Mouse (Mus musculus) lung, postnatal 0 days (tissue): ENCODE data around the gene Babam1. TPM values are rescaled to one million over a fixed set of nuclear protein-coding genes. Genes with fewer than 3 reads are reported as not detected.

Experiments
- ATAC-seq: fragments of 200-750 bp; cut with Nextera tagmentation; 2 replicates; pipeline ENCODE4 v1.8.0; 2017; ENCODE audit warnings: moderate library complexity
- DNase-seq: peaks from one replicate; pipeline ENCODE4 v3.0.0-alpha.2; 2016; ENCODE audit warnings: low spot score
- H3K27ac ChIP-seq: fragments of 300-500 bp; sonication (generic); 2 replicates; pipeline ENCODE4 v1.5.1; 2014; ENCODE audit warnings: antibody characterized with exemption, mild to moderate bottlenecking, low read length, mixed read lengths
- H3K27me3 ChIP-seq: fragments of 300-500 bp; sonication (generic); replicated peaks from 2 replicates; pipeline ENCODE4 v1.6.1; 2014; ENCODE audit warnings: low read length, mixed read lengths; ENCODE audit not compliant: insufficient read depth
- H3K36me3 ChIP-seq: fragments of 300-500 bp; sonication (generic); 2 replicates; pipeline ENCODE4 v1.6.1; 2014; ENCODE audit warnings: low read length, mixed read lengths; ENCODE audit not compliant: insufficient read depth
- H3K4me1 ChIP-seq: fragments of 300-500 bp; sonication (generic); 2 replicates; pipeline ENCODE4 v1.6.1; 2014; ENCODE audit warnings: antibody characterized with exemption, low read depth, low read length, mixed read lengths; ENCODE audit not compliant: insufficient read depth
- H3K4me2 ChIP-seq: fragments of 300-500 bp; sonication (generic); replicated peaks from 2 replicates; pipeline ENCODE4 v1.6.1; 2014; ENCODE audit warnings: low read depth, mild to moderate bottlenecking, low read length, moderate library complexity, mixed read lengths
- H3K4me3 ChIP-seq: fragments of 300-500 bp; sonication (generic); 2 replicates; pipeline ENCODE4 v1.5.1; 2014; ENCODE audit warnings: low read depth, low read length
- H3K9ac ChIP-seq: fragments of 300-500 bp; sonication (generic); replicated peaks from 2 replicates; pipeline ENCODE4 v1.6.1; 2014; ENCODE audit warnings: low read depth, mild to moderate bottlenecking
- H3K9me3 ChIP-seq: fragments of 300-500 bp; sonication (generic); 2 replicates; pipeline ENCODE4 v1.6.1; 2016; ENCODE audit warnings: low read length, mixed read lengths
- CTCF ChIP-seq: IDR thresholded peaks from 2 replicates; pipeline ENCODE4 v1.5.1; 2016; ENCODE audit warnings: antibody characterized with exemption, mild to moderate bottlenecking
- EP300 ChIP-seq: IDR thresholded peaks from 2 replicates; pipeline ENCODE4 v1.6.1; 2016; ENCODE audit warnings: antibody characterized with exemption, mild to moderate bottlenecking, control low read depth
- WGBS: fragments of 180-500 bp; shearing (Covaris S2); extraction: QIAGEN DNeasy Blood & Tissue Kit; methylation state at CpG from one replicate; pipeline ENCODE4 v1.1.7; 2014; 5-methylcytosine and 5-hydroxymethylcytosine counted together
- polyA plus RNA-seq: library from polyadenylated mRNA; unstranded; fragments of >200 nt; fragmentation: Nextera tagmentation; extraction: Ambion mirVana; gene quantifications from 2 replicates; pipeline ENCODE4 v1.2.1, GENCODE M21; 2015

Gene Babam1
- polyA plus RNA-seq, 1 experiment from 2014 or later: 60.8 TPM

- WGBS: 59% methylated on average over 6 of the region's 6 CpGs
- H3K4me1 ChIP-seq: peaks cover 15% of the 10 kb centered on the region; the same call in 1 of the 2 replicates
- DNase-seq (no peak), ATAC-seq (no peak)
- H3K4me2 ChIP-seq: no peak overlapping the region
- H3K27me3 ChIP-seq: no peaks in the 10 kb centered on the region
- H3K4me3 ChIP-seq: no peak overlapping the region
- no peak overlapping the region for H3K27ac ChIP-seq
- no peaks in the 10 kb centered on the region for H3K9me3 ChIP-seq
- 0 out of 2 replicates have a peak, but pooled peaks cover 5% of the 10 kb centered on the region for H3K36me3 ChIP-seq
- no peak overlapping the region for H3K9ac ChIP-seq
- TF ChIP-seq EP300 (no peak), CTCF (no peak)
Measured at GRCm38 (mm10) chr8:71403107-71403885, 6.6 kb downstream of the Babam1 start.

GRCm38 (mm10) chr8:71404011-71404410 lies 7.3 kb downstream of the Babam1 start:
- no peak overlapping the region for H3K4me2 ChIP-seq
- H3K9ac ChIP-seq: no peak overlapping the region
- ATAC-seq: no peak
- 94% methylated on average over 8 of the region's 8 CpGs for WGBS
- H3K27ac ChIP-seq: no peak overlapping the region
- no peak overlapping the region for H3K4me3 ChIP-seq
- no peak for DNase-seq
- no peaks in the 10 kb centered on the region for H3K9me3 ChIP-seq
- H3K27me3 ChIP-seq: no peaks in the 10 kb centered on the region
- 0 out of 2 replicates have a peak, but pooled peaks cover 5% of the 10 kb centered on the region for H3K36me3 ChIP-seq
- no peak for TF ChIP-seq EP300
- no peak for TF ChIP-seq CTCF
- peaks cover 15% of the 10 kb centered on the region; the same call in 1 of the 2 replicates for H3K4me1 ChIP-seq

- Histone ChIP-seq H3K9me3 (no peaks in the 10 kb centered on the region), H3K27me3 (no peaks in the 10 kb centered on the region), H3K27ac (no peak overlapping the region), H3K9ac (no peak overlapping the region), H3K4me3 (no peak overlapping the region), H3K4me1 (peaks cover 15% of the 10 kb centered on the region; the same call in 1 of the 2 replicates), H3K4me2 (0 out of 2 replicates have a peak overlapping the region, but pooled peaks have one; percentile 81), H3K36me3 (no peaks in the 10 kb centered on the region)
- DNase-seq: no peak
- no peak for ATAC-seq
- TF ChIP-seq EP300: no peak
- TF ChIP-seq CTCF: no peak
- WGBS: 86% methylated on average over 9 of the region's 9 CpGs
Measured at GRCm38 (mm10) chr8:71404951-71405351, 8.3 kb downstream of the Babam1 start.

GRCm38 (mm10) chr8:71405401-71406098 lies 8.9 kb downstream of the Babam1 start, which contains the start of gene Ankle1:
Ankle1 (plus strand) TSS chr8:71406010.
- Histone ChIP-seq H3K27me3 (no peaks in the 10 kb centered on the region), H3K4me1 (peaks cover 15% of the 10 kb centered on the region; the same call in 1 of the 2 replicates), H3K4me3 (peak within 1 kb of the TSS; percentile 41), H3K9ac (peak within 1 kb of the TSS; percentile 27; the same call in 1 of the 2 replicates), H3K36me3 (no peaks in the 10 kb centered on the region), H3K27ac (no peak within 1 kb of the TSS), H3K9me3 (no peaks in the 10 kb centered on the region), H3K4me2 (peak within 1 kb of the TSS; percentile 81)
- DNase-seq: peak; percentile 94
- WGBS: 13% methylated on average over 33 of the region's 33 CpGs
- ATAC-seq: peak; percentile 95
- TF ChIP-seq EP300 (no peak), CTCF (peak; percentile 85)

- peak; percentile 70 for DNase-seq
- TF ChIP-seq EP300 (no peak), CTCF (peak; percentile 93)
- H3K4me3 ChIP-seq: peak overlapping the region; percentile 41
- no peak overlapping the region for H3K27ac ChIP-seq
- peak; percentile 79 for ATAC-seq
- H3K9ac ChIP-seq: no peak overlapping the region
- H3K4me1 ChIP-seq: peaks cover 15% of the 10 kb centered on the region; the same call in 1 of the 2 replicates
- H3K4me2 ChIP-seq: peak overlapping the region; percentile 81
- no peaks in the 10 kb centered on the region for H3K27me3 ChIP-seq
- WGBS: under 1% methylated on average over 55 of the region's 55 CpGs
- H3K36me3 ChIP-seq: no peaks in the 10 kb centered on the region
- no peaks in the 10 kb centered on the region for H3K9me3 ChIP-seq
Measured at GRCm38 (mm10) chr8:71406099-71407015, 9.7 kb downstream of the Babam1 start.
